Mouse (Mus musculus) liver, postnatal 0 days (tissue): Measurements from ENCODE around the gene Snrpc. TPM values are rescaled to one million over a fixed set of nuclear protein-coding genes. Genes with fewer than 3 reads are reported as not detected.

Source experiments
- ATAC-seq: fragments of 200-750 bp; cut with Nextera tagmentation; 2 replicates; pipeline ENCODE4 v1.8.0; 2017; ENCODE audit warnings: mild to moderate bottlenecking, moderate library complexity
- DNase-seq: peaks from one replicate; pipeline ENCODE4 v3.0.0-alpha.2; 2016
- H3K27ac ChIP-seq: fragments of 300-500 bp; sonication (generic); 2 replicates; pipeline ENCODE4 v1.5.1; 2014; ENCODE audit warnings: antibody characterized with exemption, moderate library complexity, mild to moderate bottlenecking, low read depth
- H3K27me3 ChIP-seq: fragments of 300-500 bp; sonication (generic); 2 replicates; pipeline ENCODE4 v1.6.1; 2014; ENCODE audit warnings: low read length, control low read depth, mixed read lengths; ENCODE audit not compliant: insufficient read depth
- H3K36me3 ChIP-seq: fragments of 300-500 bp; sonication (generic); replicated peaks from 2 replicates; pipeline ENCODE4 v1.6.1; 2014; ENCODE audit warnings: mild to moderate bottlenecking, control low read depth, low read length, moderate library complexity, mixed read lengths; ENCODE audit not compliant: insufficient read depth
- H3K4me1 ChIP-seq: fragments of 300-500 bp; sonication (generic); 2 replicates; pipeline ENCODE4 v1.6.1; 2014; ENCODE audit warnings: antibody characterized with exemption, mild to moderate bottlenecking, control low read depth; ENCODE audit not compliant: insufficient read depth
- H3K4me2 ChIP-seq: fragments of 300-500 bp; sonication (generic); 2 replicates; pipeline ENCODE4 v1.6.1; 2014; ENCODE audit warnings: low read depth, mild to moderate bottlenecking, low read length, moderate library complexity, mixed read lengths
- H3K4me3 ChIP-seq: fragments of 300-500 bp; sonication (generic); 2 replicates; pipeline ENCODE4 v1.5.1; 2014; ENCODE audit warnings: low read depth, low read length
- H3K9ac ChIP-seq: fragments of 300-500 bp; sonication (generic); replicated peaks from 2 replicates; pipeline ENCODE4 v1.6.1; 2014; ENCODE audit warnings: mild to moderate bottlenecking, moderate library complexity
- H3K9me3 ChIP-seq: fragments of 300-500 bp; sonication (generic); 2 replicates; pipeline ENCODE4 v1.6.1; 2016; ENCODE audit warnings: mild to moderate bottlenecking, control low read depth, low read length, mixed read lengths
- CTCF ChIP-seq: sonication (generic); IDR thresholded peaks from 2 replicates; pipeline ENCODE4 v1.5.1; 2016; ENCODE audit warnings: antibody characterized with exemption, low read depth
- EP300 ChIP-seq: IDR thresholded peaks from 2 replicates; pipeline ENCODE4 v1.6.1; 2016; ENCODE audit warnings: antibody characterized with exemption, low read depth, mild to moderate bottlenecking
- WGBS: fragments of 180-500 bp; shearing (Covaris S2); extraction: QIAGEN DNeasy Blood & Tissue Kit; methylation state at CpG from one replicate; pipeline ENCODE4 v1.1.7; 2014; ENCODE audit not compliant: insufficient replicate concordance; 5-methylcytosine and 5-hydroxymethylcytosine counted together
- polyA plus RNA-seq: library from polyadenylated mRNA; unstranded; fragments of >200 nt; fragmentation: Nextera tagmentation; extraction: Ambion mirVana; gene quantifications from 2 replicates; pipeline ENCODE4 v1.2.1, GENCODE M21; 2015

Gene Snrpc
- polyA plus RNA-seq, 1 experiment from 2014 or later = 99.0 TPM

DNA sequence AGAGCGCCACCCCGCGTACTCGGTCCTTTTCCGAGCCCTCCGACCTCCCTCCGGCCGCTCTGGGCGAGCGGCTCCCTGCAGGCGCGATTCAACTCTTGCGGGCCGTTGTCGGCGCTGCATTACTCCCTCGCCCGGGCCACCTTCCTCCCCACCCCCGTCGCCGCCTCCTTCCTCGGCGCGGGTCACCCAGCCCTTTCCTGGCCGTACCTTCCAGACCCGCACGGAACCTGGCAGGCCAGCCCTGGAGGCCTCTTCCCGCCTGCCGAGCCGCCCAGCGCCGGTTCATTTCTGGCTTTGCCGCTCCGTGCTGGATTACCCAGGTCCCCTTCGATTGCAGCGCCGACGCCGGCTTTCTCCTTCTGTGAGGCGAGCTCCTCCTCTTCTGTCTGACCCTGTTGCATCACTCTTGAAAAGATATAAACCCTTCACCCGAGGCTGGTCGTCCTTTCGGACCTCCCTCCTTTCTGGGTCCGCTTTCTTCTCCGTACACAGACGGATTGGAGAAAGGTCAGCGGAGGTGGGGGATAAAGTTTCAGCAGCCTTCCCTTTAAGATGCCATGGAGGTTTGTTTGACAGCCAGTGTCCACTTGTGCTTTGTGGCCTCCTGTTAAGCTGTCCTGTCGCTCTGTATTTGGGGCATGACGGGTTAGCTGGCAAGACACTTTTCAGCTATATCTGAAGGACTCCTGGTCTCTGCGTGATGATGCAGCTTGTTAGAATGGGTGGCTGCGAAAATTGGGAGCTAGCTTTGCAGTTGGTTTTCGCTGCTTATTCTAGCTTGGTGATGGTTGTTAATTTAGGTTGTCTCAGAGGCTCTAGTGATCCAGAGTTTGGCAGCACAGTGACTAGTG is 19.1 kb downstream of the Snrpc start:
- WGBS = 1% methylated on average over 46 of the region's 52 CpGs
- peaks cover 24% of the 10 kb centered on the region for H3K4me1 ChIP-seq
- peak; percentile 66 for ATAC-seq

DNA sequence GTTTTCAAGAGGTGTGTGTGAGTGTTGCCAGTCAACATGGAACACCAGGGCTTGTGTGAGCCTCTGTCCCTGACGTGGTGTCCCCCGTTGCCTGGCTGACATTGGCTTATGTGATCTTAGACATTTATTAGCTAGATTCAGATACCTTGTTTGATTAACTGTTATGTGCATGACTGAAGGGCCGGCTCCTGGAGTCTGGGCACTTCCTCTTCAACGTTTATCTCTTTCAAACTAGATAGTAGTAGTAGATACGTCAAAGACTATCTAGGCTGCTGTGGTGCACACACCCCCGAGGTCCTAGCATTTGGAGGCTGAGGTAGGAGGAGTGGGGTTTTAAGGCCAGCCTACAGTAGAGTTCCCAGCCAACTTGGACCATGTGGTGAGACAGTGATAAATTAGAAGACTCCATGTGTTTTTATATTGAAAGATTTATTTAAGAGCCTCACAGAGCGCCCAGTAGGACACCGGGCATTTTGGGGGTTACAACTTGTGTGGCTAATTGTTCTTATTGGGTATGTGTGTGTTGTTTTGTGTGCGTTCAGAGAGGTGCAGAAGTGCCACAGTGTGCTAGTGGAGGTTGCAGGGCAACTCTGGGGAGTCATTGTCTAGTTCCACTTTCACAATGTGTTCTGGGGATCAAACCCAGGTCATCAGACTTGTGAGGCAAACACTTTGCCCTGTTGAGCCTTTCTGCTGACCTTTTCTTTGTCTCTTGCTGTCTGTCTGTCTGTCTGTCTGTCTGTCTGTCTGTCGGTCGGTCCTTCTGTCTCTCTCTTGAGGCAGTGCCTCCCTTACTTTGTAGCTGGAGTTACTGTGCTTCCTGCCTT is 19.9 kb downstream of the Snrpc start:
- peaks cover 24% of the 10 kb centered on the region for H3K4me1 ChIP-seq
- TF ChIP-seq EP300 (no peak; the same call in 1 of the 2 replicates), CTCF (no peak)
- H3K4me3 ChIP-seq = peak overlapping the region; percentile 98
- H3K27me3 ChIP-seq = no peaks in the 10 kb centered on the region
- H3K4me2 ChIP-seq = peak overlapping the region; percentile 97
- H3K27ac ChIP-seq = peak overlapping the region; percentile 90
- H3K36me3 ChIP-seq = peaks cover 4% of the 10 kb centered on the region; the same call in 1 of the 2 replicates
- DNase-seq = peak; percentile 31
- WGBS = 23% methylated on average over 11 of the region's 11 CpGs
- ATAC-seq = peak; percentile 34
- no peaks in the 10 kb centered on the region for H3K9me3 ChIP-seq
- peak overlapping the region; percentile 92 for H3K9ac ChIP-seq

More for the DNA sequence above, 19.1 kb downstream of the Snrpc start:
- no peaks in the 10 kb centered on the region for H3K27me3 ChIP-seq
- peak overlapping the region; percentile 90 for H3K27ac ChIP-seq
- TF ChIP-seq EP300 (no peak), CTCF (no peak)
- H3K9ac ChIP-seq = peak overlapping the region; percentile 92
- H3K4me2 ChIP-seq = peak overlapping the region; percentile 97
- DNase-seq = peak; percentile 74
- H3K4me3 ChIP-seq = peak overlapping the region; percentile 98
- peaks cover 11% of the 10 kb centered on the region for H3K36me3 ChIP-seq
- no peaks in the 10 kb centered on the region for H3K9me3 ChIP-seq

DNA sequence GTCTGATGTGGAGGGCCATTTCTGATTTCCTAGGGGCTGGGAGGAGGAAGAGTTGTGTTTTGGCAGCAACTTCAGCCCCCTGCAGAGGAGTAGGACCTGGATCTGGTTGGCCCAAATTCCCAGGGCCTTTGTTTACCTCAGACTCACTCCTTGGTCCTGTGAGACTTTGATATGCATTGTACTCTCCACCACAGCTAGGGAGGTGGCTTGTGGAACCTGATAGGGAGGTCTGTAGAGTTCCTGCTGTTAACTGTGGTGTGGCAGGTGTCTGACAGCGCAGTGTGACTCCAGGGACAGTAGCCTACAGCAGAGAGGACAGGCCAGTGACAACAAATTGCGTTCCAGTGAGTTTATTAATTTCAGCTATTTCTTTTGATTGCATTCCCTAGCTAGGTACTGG is 21.2 kb downstream of the Snrpc start:
- peak overlapping the region; percentile 90; the same call in 1 of the 2 replicates for H3K27ac ChIP-seq

DNA sequence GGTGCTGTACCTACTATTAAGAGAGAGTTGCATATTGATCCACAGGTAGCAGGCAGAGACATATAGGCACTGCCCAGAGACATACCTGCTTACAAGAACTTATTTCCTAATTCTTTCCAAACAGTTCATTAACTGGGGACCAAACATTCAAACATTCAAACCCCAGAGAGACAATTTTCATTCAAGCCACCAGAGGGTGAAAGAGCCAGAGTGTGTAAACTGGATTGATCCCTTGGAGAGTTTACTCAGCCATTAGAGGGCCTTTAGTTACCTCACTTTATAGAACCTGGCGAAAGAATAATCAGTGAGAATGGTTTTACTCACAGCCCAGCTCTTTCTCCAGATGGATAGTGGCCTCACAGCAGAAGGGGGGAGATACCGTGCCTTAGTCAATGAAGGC is 27.5 kb downstream of the Snrpc start:
- Histone ChIP-seq H3K27ac (no peak overlapping the region), H3K27me3 (no peaks in the 10 kb centered on the region), H3K9ac (no peak overlapping the region), H3K4me3 (no peak overlapping the region), H3K4me2 (no peak overlapping the region), H3K9me3 (no peaks in the 10 kb centered on the region), H3K4me1 (peaks cover 7% of the 10 kb centered on the region; the same call in 1 of the 2 replicates), H3K36me3 (peaks cover 2% of the 10 kb centered on the region; the same call in 1 of the 2 replicates)
- TF ChIP-seq EP300 (no peak), CTCF (peak; percentile 40)
- DNase-seq = no peak
- WGBS = 68% methylated on average over 2 of the region's 2 CpGs
- peak; percentile 81 for ATAC-seq

More for the DNA sequence above, 21.2 kb downstream of the Snrpc start:
- H3K9ac ChIP-seq = peak overlapping the region; percentile 41; the same call in 1 of the 2 replicates
- H3K4me3 ChIP-seq = no peak overlapping the region
- TF ChIP-seq CTCF (no peak), EP300 (peak; percentile 79)
- WGBS = 44% methylated on average over 2 of the region's 2 CpGs
- DNase-seq = no peak
- no peaks in the 10 kb centered on the region for H3K9me3 ChIP-seq
- H3K4me1 ChIP-seq = peaks cover 24% of the 10 kb centered on the region
- no peak for ATAC-seq
- H3K27me3 ChIP-seq = no peaks in the 10 kb centered on the region
- H3K4me2 ChIP-seq = peak overlapping the region; percentile 97
- H3K36me3 ChIP-seq = no peaks in the 10 kb centered on the region; the same call in 1 of the 2 replicates

DNA sequence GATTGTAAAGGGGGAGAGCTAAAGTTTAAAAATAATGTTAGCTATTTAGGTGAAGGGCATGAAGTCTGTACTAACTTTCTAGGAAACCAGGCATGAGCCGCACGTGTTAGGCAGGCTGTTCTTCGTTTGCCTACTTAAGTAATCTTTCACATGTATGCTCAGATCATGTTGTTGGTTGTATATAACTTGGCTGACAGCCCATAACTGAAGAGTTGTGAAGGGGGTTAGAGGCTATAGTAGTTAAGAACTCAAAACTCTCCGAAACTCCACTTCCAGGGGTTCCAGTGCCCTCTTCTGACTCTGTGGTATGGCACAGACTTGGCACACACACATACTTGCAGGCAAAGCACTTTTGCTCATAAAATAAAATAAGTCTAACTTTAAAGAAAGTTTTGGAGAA is 28.8 kb downstream of the Snrpc start:
- ATAC-seq (peak; percentile 38; the same call in 1 of the 2 replicates), DNase-seq (no peak)
- H3K9me3 ChIP-seq = no peaks in the 10 kb centered on the region
- no peak overlapping the region for H3K4me2 ChIP-seq
- no peak overlapping the region for H3K9ac ChIP-seq
- peaks cover 7% of the 10 kb centered on the region; the same call in 1 of the 2 replicates for H3K4me1 ChIP-seq
- no peak overlapping the region for H3K4me3 ChIP-seq
- TF ChIP-seq CTCF (no peak), EP300 (no peak)
- H3K27ac ChIP-seq = no peak overlapping the region
- 62% methylated on average over 4 of the region's 4 CpGs for WGBS
- peaks cover 2% of the 10 kb centered on the region; the same call in 1 of the 2 replicates for H3K36me3 ChIP-seq
- no peaks in the 10 kb centered on the region for H3K27me3 ChIP-seq

DNA sequence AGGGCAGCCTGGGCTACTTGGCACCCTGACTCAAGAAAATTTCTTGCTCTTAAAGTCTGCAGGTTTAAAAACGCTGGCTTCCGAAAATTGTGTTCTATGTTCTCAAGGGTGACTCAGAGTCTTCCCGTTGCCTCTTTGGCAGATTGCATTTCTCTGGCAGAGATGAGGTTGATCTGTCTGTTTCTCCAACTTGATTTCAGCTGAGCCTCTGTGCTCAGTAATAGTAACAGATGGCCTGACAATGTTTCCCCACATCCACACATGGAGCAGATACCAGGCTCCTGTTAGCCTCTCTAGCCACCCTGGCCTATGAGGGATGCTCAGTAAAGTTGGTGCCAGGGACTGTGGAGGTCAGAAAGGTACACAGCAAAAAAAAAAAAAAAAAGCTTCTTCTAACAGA is 33.9 kb downstream of the Snrpc start:
- H3K27me3 ChIP-seq = no peaks in the 10 kb centered on the region
- peaks cover 9% of the 10 kb centered on the region for H3K4me1 ChIP-seq
- ATAC-seq (no peak), DNase-seq (no peak)
- no peak for TF ChIP-seq EP300
- no peak for TF ChIP-seq CTCF
- H3K27ac ChIP-seq = no peak overlapping the region
- no peak overlapping the region for H3K4me2 ChIP-seq
- no peak overlapping the region for H3K4me3 ChIP-seq
- no peaks in the 10 kb centered on the region for H3K9me3 ChIP-seq
- peaks cover 2% of the 10 kb centered on the region; the same call in 1 of the 2 replicates for H3K36me3 ChIP-seq
- no peak overlapping the region for H3K9ac ChIP-seq
- WGBS = 88% methylated on average over 3 of the region's 3 CpGs
